Comparison of ENCODE assay signal across 20 mouse cellular contexts in genomic region chr9:102616267-102616666, GRCm38 (mm10). TPM values are rescaled to one million over a fixed set of nuclear protein-coding genes. Genes with fewer than 3 reads are reported as not detected.
A peak's percentile ranks its signal among the peaks of the same experiment; 100 is the strongest.
DNase-seq lines count a peak whose midpoint lies in the region; ATAC-seq lines count a peak whose summit lies in the region.
"Had no signal": no experiment of that assay in that cellular context is flagged by ENCODE, and none has a peak within 500 bp of the region (broad histone marks: within the 10 kb centered on the region; RNA-seq: fewer than 3 reads in every experiment).

No protein-coding gene starts in this region.

- WGBS in forebrain, embryonic 11.5 days, result 84% methylated on average over 9 of the region's 9 CpGs
- 87% methylated on average over 9 of the region's 9 CpGs for WGBS in forebrain, embryonic 15.5 days
- WGBS in heart, embryonic 15.5 days, result 65% methylated on average over 9 of the region's 9 CpGs

- H3K9ac ChIP-seq in forebrain, embryonic 11.5 days (ENCODE audit: low read length), result no peak overlapping the region
- H3K9ac ChIP-seq in forebrain, embryonic 15.5 days (replicated peaks), result no peak overlapping the region
- H3K9ac ChIP-seq in heart, embryonic 15.5 days, result no peak overlapping the region
- H3K9ac ChIP-seq: forebrain, postnatal 0 days; hindbrain, embryonic 15.5 days; liver, embryonic 15.5 days; midbrain, embryonic 12.5 days had no signal

- H3K9me3 ChIP-seq in forebrain, embryonic 11.5 days (ENCODE audit: control insufficient read depth, low read length), result no peaks in the 10 kb centered on the region
- no peaks in the 10 kb centered on the region for H3K9me3 ChIP-seq in forebrain, embryonic 15.5 days
- H3K9me3 ChIP-seq in heart, embryonic 15.5 days (replicated peaks), result no peaks in the 10 kb centered on the region
- H3K9me3 ChIP-seq: hindbrain, embryonic 15.5 days; limb, embryonic 10.5 days; liver, embryonic 15.5 days; midbrain, embryonic 12.5 days had no signal

- no peak overlapping the region for H3K4me2 ChIP-seq in forebrain, embryonic 11.5 days (ENCODE audit: low read depth, low read length, severe bottlenecking)
- H3K4me2 ChIP-seq in forebrain, embryonic 15.5 days (replicated peaks), result no peak overlapping the region
- H3K4me2 ChIP-seq in heart, embryonic 15.5 days, result no peak overlapping the region
- H3K4me2 ChIP-seq: heart, embryonic 11.5 days; hindbrain, embryonic 15.5 days; liver, embryonic 15.5 days; midbrain, embryonic 12.5 days had no signal

- H3K4me1 ChIP-seq in forebrain, embryonic 11.5 days (replicated peaks; ENCODE audit: control insufficient read depth, insufficient read depth, low read length), result no peaks in the 10 kb centered on the region
- H3K4me1 ChIP-seq in forebrain, embryonic 15.5 days, result no peaks in the 10 kb centered on the region
- H3K4me1 ChIP-seq in heart, embryonic 15.5 days (replicated peaks), result peaks cover 28% of the 10 kb centered on the region
- H3K4me1 ChIP-seq: hindbrain, embryonic 15.5 days; liver, embryonic 15.5 days; midbrain, embryonic 12.5 days had no signal

- no peak overlapping the region for H3K27ac ChIP-seq in forebrain, embryonic 11.5 days (ENCODE audit: low read depth, low read length)
- no peak overlapping the region for H3K27ac ChIP-seq in forebrain, embryonic 15.5 days (replicated peaks)
- 0 out of 2 replicates have a peak overlapping the region, but pooled peaks have one; percentile 2 for H3K27ac ChIP-seq in heart, embryonic 15.5 days
- H3K27ac ChIP-seq: hindbrain, embryonic 15.5 days; limb, embryonic 10.5 days; liver, embryonic 15.5 days; midbrain, embryonic 12.5 days had no signal

- DNase-seq in forebrain, embryonic 11.5 days (ENCODE audit: low spot score), result peak; percentile 28
- DNase-seq in heart, adult 8-10 months (ENCODE audit: low spot score), result no peak
- peak; percentile 54 for DNase-seq in layer of hippocampus, adult 9-11 months
- DNase-seq in layer of hippocampus, adult 11-12 months (ENCODE audit: low spot score), result no peak
- DNase-seq in Muller cell, postnatal 12 days (ENCODE audit: inconsistent ontology term), result no peak
- DNase-seq: adrenal gland, postnatal 25 days; cerebellum, adult 9-10 months; forebrain, postnatal 0 days; gastrocnemius, postnatal 14 days; kidney, postnatal 4 days; liver had no signal

- no peaks in the 10 kb centered on the region for H3K27me3 ChIP-seq in forebrain, embryonic 11.5 days (ENCODE audit: control insufficient read depth, insufficient read depth, low read length)
- H3K27me3 ChIP-seq in forebrain, embryonic 15.5 days, result no peaks in the 10 kb centered on the region
- no peaks in the 10 kb centered on the region for H3K27me3 ChIP-seq in heart, embryonic 15.5 days
- H3K27me3 ChIP-seq: hindbrain, embryonic 15.5 days; liver, embryonic 15.5 days; midbrain, embryonic 12.5 days had no signal

- no peak for ATAC-seq in forebrain, embryonic 11.5 days (replicated peaks; ENCODE audit: low FRiP score)
- ATAC-seq in forebrain, embryonic 15.5 days (replicated peaks), result no peak
- no peak for ATAC-seq in heart, embryonic 15.5 days (replicated peaks; ENCODE audit: insufficient number of reproducible peaks, insufficient read depth, low FRiP score, low read depth)
- peak; percentile 37 for ATAC-seq in megakaryocyte, adult 5-6 weeks (ENCODE audit: poor library complexity, severe bottlenecking)
- ATAC-seq: forebrain, postnatal 0 days; intestine, embryonic 16.5 days had no signal

- H3K4me3 ChIP-seq in forebrain, embryonic 11.5 days (ENCODE audit: low read depth, low read length), result no peak overlapping the region
- no peak overlapping the region for H3K4me3 ChIP-seq in forebrain, embryonic 15.5 days
- no peak overlapping the region for H3K4me3 ChIP-seq in heart, embryonic 15.5 days
- H3K4me3 ChIP-seq: hindbrain, embryonic 15.5 days; limb, embryonic 10.5 days; liver, embryonic 15.5 days; midbrain, embryonic 12.5 days had no signal

- no peaks in the 10 kb centered on the region for H3K36me3 ChIP-seq in forebrain, embryonic 11.5 days (ENCODE audit: control insufficient read depth, insufficient read depth, low read length)
- H3K36me3 ChIP-seq in forebrain, embryonic 15.5 days, result peaks cover 38% of the 10 kb centered on the region
- H3K36me3 ChIP-seq in heart, embryonic 15.5 days, result peaks cover 27% of the 10 kb centered on the region

RNA-seq across cellular contexts. Expression of gene Anapc13, which starts 9.8 kb away (rescaled TPM):
- 166 and 173 TPM in 2 replicates for polyA plus RNA-seq in forebrain, embryonic 11.5 days (2014; fragmentation: Nextera tagmentation; extraction: Ambion mirVana)
- polyA plus RNA-seq in forebrain, embryonic 15.5 days (2015; fragmentation: Nextera tagmentation; extraction: Ambion mirVana), result 148 and 166 TPM in 2 replicates
- polyA plus RNA-seq in heart, embryonic 15.5 days (2015; fragmentation: Nextera tagmentation; extraction: Ambion mirVana), result 216 and 286 TPM in 2 replicates
- 100 to 1,000 TPM; 342 to 434 (median 380) TPM for total RNA-seq in heart, adult 8-10 months (2022)
- total RNA-seq in megakaryocyte, adult 5-6 weeks (2015), result 115 and 117 TPM in 2 replicates
- 106 and 119 TPM in 2 replicates for total RNA-seq in megakaryocyte, adult 5-6 weeks (2017)

RNA-seq across cellular contexts. Expression of gene Cep63, which starts 10.1 kb away (rescaled TPM):
- polyA plus RNA-seq in forebrain, embryonic 11.5 days (2014; fragmentation: Nextera tagmentation; extraction: Ambion mirVana), result 51.4 and 53.2 TPM in 2 replicates
- polyA plus RNA-seq in forebrain, embryonic 15.5 days (2015; fragmentation: Nextera tagmentation; extraction: Ambion mirVana), result 48.1 and 49.6 TPM in 2 replicates
- polyA plus RNA-seq in heart, embryonic 15.5 days (2015; fragmentation: Nextera tagmentation; extraction: Ambion mirVana), result 49.5 and 50.2 TPM in 2 replicates
- 10 to 100 TPM; 50.0 to 63.2 (median 54.9) TPM for total RNA-seq in heart, adult 8-10 months (2022)
- 26.7 and 30.0 TPM in 2 replicates for total RNA-seq in megakaryocyte, adult 5-6 weeks (2015)
- total RNA-seq in megakaryocyte, adult 5-6 weeks (2017), result 28.0 and 39.0 TPM in 2 replicates

Comparison
In these comparisons a context has a peak if more than half of its experiments do, and no peak if none do; other contexts are left out.
1. DNase-seq: peak in forebrain, embryonic 11.5 days (single experiment) and layer of hippocampus, adult 9-11 months (single experiment); none in heart, adult 8-10 months (single experiment), layer of hippocampus, adult 11-12 months (single experiment) and Muller cell, postnatal 12 days (single experiment).